Mouse (Mus musculus) adrenal gland, postnatal 25 days (tissue): ENCODE results near the gene Cacna1f. TPM values are rescaled to one million over a fixed set of nuclear protein-coding genes. Genes with fewer than 3 reads are reported as not detected.

Experiments used
- DNase-seq: peaks from one replicate; pipeline ENCODE4 v3.0.0; 2021; ENCODE audit warnings: mixed read lengths
- total RNA-seq: library from RNA; stranded (reverse); gene quantifications from 2 replicates; pipeline ENCODE4 v1.2.3, GENCODE M21; 2021

Gene Cacna1f
- total RNA-seq, 1 experiment from 2014 or later = not detected

DNA sequence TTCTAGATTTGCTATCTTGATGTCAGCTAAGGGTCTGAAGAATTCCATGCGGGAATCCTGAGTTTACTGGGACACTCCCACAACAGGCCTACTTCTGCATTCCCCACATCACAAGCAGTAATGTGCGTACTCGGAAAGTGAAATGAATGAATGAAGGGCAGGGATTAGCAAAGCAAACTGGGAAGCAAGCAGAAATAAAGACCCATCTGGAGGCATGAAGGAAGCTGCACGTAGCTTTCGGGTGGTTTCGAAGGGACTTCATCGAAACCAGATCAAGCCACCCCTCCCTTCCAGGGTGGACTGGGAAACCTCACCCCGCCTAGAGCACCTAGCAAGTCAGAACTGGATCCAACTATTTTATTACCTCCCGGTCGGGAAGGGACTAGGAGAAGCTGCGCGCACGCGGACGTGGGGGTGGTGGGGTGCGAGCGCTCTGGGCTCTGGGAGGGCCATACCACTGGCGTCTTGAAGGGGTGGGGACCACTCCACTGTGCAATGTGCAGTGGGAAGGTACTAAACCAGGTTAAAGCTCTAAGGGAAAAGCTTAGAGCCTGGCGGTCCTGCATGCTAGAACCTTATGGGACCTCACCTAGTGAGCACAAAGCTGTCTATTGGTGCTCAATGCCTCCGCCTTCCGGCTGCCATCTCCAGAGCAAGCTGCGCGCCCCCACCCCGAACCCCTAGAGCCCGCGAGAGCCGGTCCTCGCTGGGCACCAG is 67.6 kb downstream of the Cacna1f start:
- no peak for DNase-seq

DNA sequence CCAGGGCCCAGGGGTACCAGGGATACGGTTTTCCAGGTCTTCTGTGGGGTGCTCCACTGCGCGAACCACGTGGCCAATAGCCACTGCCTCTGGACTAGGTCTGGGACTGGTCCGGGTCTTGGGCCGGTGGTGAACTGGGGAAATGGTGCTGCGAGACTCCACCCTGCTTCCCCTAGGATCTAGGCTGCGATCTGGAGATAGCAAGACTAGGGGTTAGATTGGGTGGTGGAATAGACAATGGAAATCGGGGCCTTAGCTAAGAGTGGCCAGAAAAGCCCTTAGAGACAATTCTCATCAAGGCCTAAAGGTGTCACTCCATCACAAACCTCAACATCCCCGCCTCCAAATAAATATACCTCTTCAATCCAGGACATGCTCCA is 68.1 kb downstream of the Cacna1f start:
- DNase-seq = no peak

DNA sequence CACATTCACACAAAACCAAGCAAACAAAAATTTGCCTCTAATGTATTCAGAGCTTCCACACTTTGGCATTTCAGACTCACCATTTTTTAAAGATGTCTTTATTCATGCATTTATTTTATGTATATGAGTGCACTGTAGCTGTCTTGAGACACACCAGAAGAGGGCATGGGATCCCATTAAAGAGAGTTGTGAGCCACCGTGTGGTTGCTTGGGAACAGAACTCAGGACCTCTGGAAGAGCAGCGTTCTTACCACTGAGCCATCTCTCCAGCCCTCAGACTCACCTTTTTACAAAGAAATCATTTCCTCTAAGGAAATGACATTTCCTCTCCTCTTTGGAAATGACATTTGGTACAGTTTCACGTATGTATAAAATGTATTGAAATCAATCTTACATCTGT is 72.1 kb downstream of the Cacna1f start:
- DNase-seq = no peak

DNA sequence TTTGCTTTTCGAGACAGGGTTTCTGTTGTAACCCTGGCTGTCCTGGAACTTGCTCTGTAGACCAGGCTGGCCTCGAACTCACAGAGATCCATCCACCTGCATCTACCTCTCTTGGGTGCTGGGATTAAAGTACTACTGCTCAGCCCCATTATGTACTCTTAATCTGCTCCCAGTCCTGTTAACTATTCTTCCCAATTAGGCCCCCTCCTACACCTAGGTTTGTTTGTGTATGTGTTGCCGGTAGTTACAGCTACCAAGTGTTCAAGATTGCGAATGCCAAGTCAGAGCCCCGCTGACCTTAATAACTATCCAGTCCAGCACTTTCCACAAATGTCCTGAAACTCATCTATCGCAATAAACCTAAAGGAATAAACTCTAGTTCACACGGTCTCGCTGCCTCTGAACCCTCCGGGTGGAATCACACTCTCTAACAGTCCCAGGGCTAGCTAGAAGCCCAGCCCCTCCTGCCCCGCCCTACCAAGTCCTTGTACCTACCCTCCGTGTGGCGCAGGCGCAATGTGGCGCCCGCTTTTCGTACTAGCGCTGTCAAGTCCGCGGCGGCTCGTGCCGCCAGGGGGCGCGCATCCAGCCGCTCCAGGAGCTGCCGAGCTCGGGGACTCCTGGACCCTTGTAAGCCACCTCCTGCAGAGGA is 72.6 kb downstream of the Cacna1f start:
- DNase-seq = peak; percentile 91

DNA sequence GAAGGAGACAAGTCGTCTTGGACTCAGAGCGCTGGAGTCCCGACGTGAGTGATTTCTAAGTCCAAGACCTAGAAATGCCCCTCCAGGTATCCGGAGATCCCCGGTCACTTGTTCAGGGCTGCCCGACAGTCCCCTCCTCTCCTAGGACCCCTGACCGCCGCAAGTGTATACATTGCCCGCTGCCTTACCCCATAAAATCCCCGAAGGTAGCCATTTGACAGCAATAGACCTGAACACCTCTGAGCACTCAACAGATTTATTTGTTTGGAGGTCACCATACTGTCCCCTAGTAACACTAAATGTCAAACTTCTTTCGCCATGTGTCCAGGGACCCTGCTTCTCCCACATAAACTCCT is 73.2 kb downstream of the Cacna1f start:
- DNase-seq = no peak

DNA sequence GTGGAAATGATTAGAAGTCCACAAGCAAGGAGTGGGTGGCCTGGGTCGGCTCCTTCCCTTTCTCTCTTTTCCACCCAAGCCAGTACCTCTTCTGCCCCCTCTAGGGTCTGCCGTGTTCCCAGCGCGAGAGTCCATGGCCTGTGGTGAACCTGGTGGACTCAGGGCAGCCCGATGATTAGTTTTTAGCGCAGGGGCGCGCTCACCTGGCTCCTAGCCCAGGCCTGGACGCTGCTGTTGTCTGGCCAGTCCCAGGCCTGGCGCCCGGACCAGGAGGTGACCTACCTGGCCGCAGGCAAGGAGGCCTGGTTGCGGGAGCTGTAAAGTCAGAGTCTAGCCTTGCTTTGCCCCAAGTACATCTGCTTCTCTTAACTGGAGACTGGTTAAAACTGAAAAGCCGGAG is 74.0 kb downstream of the Cacna1f start, which contains the start of gene Magix:
Gene Magix, minus strand, starts transcription at position 388 of the 400 bp plus-strand sequence.
- no peak for DNase-seq

Other genes starting within 250 kb of the Cacna1f start
- 20.9 and 26.4 TPM in 2 replicates for gene Usp27x, start 231.3 kb upstream of the Cacna1f start, total RNA-seq
- not detected in 2 replicates for gene Foxp3, start 33.4 kb upstream of the Cacna1f start, total RNA-seq
- gene Ppp1r3f, start 32.8 kb upstream of the Cacna1f start, total RNA-seq = 4.2 and 4.6 TPM in 2 replicates
- gene Ccdc22, start 1.6 kb upstream of the Cacna1f start, total RNA-seq = 30.3 and 32.3 TPM in 2 replicates
- gene Syp, start 31.4 kb downstream of the Cacna1f start, total RNA-seq = 28.5 and 34.6 TPM in 2 replicates
- 17.9 and 20.0 TPM in 2 replicates for gene Prickle3, start 50.2 kb downstream of the Cacna1f start, total RNA-seq
- 62.4 and 70.9 TPM in 2 replicates for gene Plp2, start 64.3 kb downstream of the Cacna1f start, total RNA-seq
- 0.52 and 0.86 TPM in 2 replicates for gene Magix, start 74.2 kb downstream of the Cacna1f start, total RNA-seq
- gene Gpkow, start 90.0 kb downstream of the Cacna1f start, total RNA-seq = 50.4 and 54.9 TPM in 2 replicates
- gene Wdr45, start 107.2 kb downstream of the Cacna1f start, total RNA-seq = 79.0 and 80.8 TPM in 2 replicates
- gene Gm45208, start 115.2 kb downstream of the Cacna1f start, total RNA-seq = not detected in 2 replicates
- 8.4 and 11.0 TPM in 2 replicates for gene Praf2, start 121.4 kb downstream of the Cacna1f start, total RNA-seq
- gene Ccdc120, start 143.8 kb downstream of the Cacna1f start, total RNA-seq = 4.4 and 6.0 TPM in 2 replicates
- 40.7 and 45.0 TPM in 2 replicates for gene Tfe3, start 155.5 kb downstream of the Cacna1f start, total RNA-seq
- gene Gripap1, start 182.7 kb downstream of the Cacna1f start, total RNA-seq = 61.2 and 64.9 TPM in 2 replicates
- 1.0 and 1.2 TPM in 2 replicates for gene Kcnd1, start 215.2 kb downstream of the Cacna1f start, total RNA-seq
- gene Otud5, start 234.3 kb downstream of the Cacna1f start, total RNA-seq = 74.6 and 83.3 TPM in 2 replicates